Mouse (Mus musculus) neural tube, embryonic 14.5 days (tissue): ENCODE measurements around the gene Gm42372. TPM values are rescaled to one million over a fixed set of nuclear protein-coding genes. Genes with fewer than 3 reads are reported as not detected.

Experiments
- ATAC-seq: fragments of 200-750 bp; cut with Nextera tagmentation; 2 replicates; pipeline ENCODE4 v1.8.0; 2017; ENCODE audit warnings: low read depth, mild to moderate bottlenecking, moderate TSS enrichment, moderate library complexity
- H3K27ac ChIP-seq: fragments of 300-500 bp; sonication (generic); 2 replicates; pipeline ENCODE4 v1.5.1; 2014; ENCODE audit warnings: low read depth, mild to moderate bottlenecking, control low read depth, low read length, moderate library complexity, mixed read lengths
- H3K27me3 ChIP-seq: fragments of 300-500 bp; sonication (generic); 2 replicates; pipeline ENCODE4 v1.6.1; 2014; ENCODE audit warnings: low read length; ENCODE audit not compliant: control insufficient read depth, insufficient read depth
- H3K36me3 ChIP-seq: fragments of 300-500 bp; sonication (generic); 2 replicates; pipeline ENCODE4 v1.6.1; 2014; ENCODE audit warnings: low read length, mixed read lengths; ENCODE audit not compliant: control insufficient read depth, insufficient read depth
- H3K4me1 ChIP-seq: fragments of 300-500 bp; sonication (generic); 2 replicates; pipeline ENCODE4 v1.6.1; 2014; ENCODE audit warnings: low read length; ENCODE audit not compliant: control insufficient read depth, insufficient read depth
- H3K4me2 ChIP-seq: fragments of 300-500 bp; sonication (generic); 2 replicates; pipeline ENCODE4 v1.6.1; 2014; ENCODE audit warnings: mild to moderate bottlenecking, low read depth, low read length, control low read depth
- H3K4me3 ChIP-seq: fragments of 300-500 bp; sonication (generic); 2 replicates; pipeline ENCODE4 v1.5.1; 2014; ENCODE audit warnings: low read depth, low read length, control low read depth, mixed read lengths
- H3K9ac ChIP-seq: fragments of 300-500 bp; sonication (generic); replicated peaks from 2 replicates; pipeline ENCODE4 v1.6.1; 2014; ENCODE audit warnings: low read depth, mild to moderate bottlenecking, control low read depth, low read length, mixed read lengths
- H3K9me3 ChIP-seq: fragments of 300-500 bp; sonication (generic); 2 replicates; pipeline ENCODE4 v1.6.1; 2016; ENCODE audit warnings: low read length; ENCODE audit not compliant: control insufficient read depth
- WGBS: fragments of 180-500 bp; shearing (Covaris S2); extraction: QIAGEN DNeasy Blood & Tissue Kit; methylation state at CpG from one replicate; pipeline ENCODE4 v1.1.7; 2014; 5-methylcytosine and 5-hydroxymethylcytosine counted together
- polyA plus RNA-seq: library from polyadenylated mRNA; unstranded; fragments of >200 nt; fragmentation: Nextera tagmentation; extraction: Ambion mirVana; gene quantifications from 2 replicates; pipeline ENCODE4 v1.2.1, GENCODE M21; 2014

The Gm42372 gene
- polyA plus RNA-seq, 1 experiment from 2014 or later = 10.1 TPM

GRCm38 (mm10) chr7:17024814-17025504, 42.1 kb downstream of the Gm42372 start:
- Histone ChIP-seq H3K27ac (no peak overlapping the region; the same call in 1 of the 2 replicates), H3K27me3 (no peaks in the 10 kb centered on the region), H3K9me3 (no peaks in the 10 kb centered on the region), H3K4me2 (no peak overlapping the region), H3K4me1 (peaks cover 14% of the 10 kb centered on the region), H3K36me3 (peaks cover 16% of the 10 kb centered on the region), H3K4me3 (no peak overlapping the region), H3K9ac (no peak overlapping the region)
- WGBS = 89% methylated on average over 10 of the region's 10 CpGs
- no peak for ATAC-seq

- Histone ChIP-seq H3K27me3 (no peaks in the 10 kb centered on the region), H3K36me3 (peaks cover 16% of the 10 kb centered on the region), H3K4me2 (no peak overlapping the region), H3K4me1 (peaks cover 14% of the 10 kb centered on the region), H3K27ac (no peak overlapping the region), H3K9ac (no peak overlapping the region), H3K9me3 (no peaks in the 10 kb centered on the region), H3K4me3 (no peak overlapping the region)
- 79% methylated on average over 4 of the region's 4 CpGs for WGBS
- ATAC-seq = no peak
Observed at GRCm38 (mm10) chr7:17025505-17025894, 42.6 kb downstream of the Gm42372 start.

- WGBS = 81% methylated on average over 9 of the region's 9 CpGs
- H3K9ac ChIP-seq = no peak overlapping the region
- peaks cover 14% of the 10 kb centered on the region for H3K4me1 ChIP-seq
- no peaks in the 10 kb centered on the region for H3K9me3 ChIP-seq
- no peak overlapping the region for H3K27ac ChIP-seq
- H3K4me3 ChIP-seq = peak overlapping the region; percentile 82
- peak overlapping the region; percentile 89; the same call in 1 of the 2 replicates for H3K4me2 ChIP-seq
- no peak for ATAC-seq
- H3K27me3 ChIP-seq = no peaks in the 10 kb centered on the region
- peaks cover 11% of the 10 kb centered on the region for H3K36me3 ChIP-seq
Observed at GRCm38 (mm10) chr7:17025896-17026622, 43.2 kb downstream of the Gm42372 start.

- Histone ChIP-seq H3K9ac (peak overlapping the region; percentile 78), H3K4me2 (peak overlapping the region; percentile 89), H3K4me3 (peak overlapping the region; percentile 82), H3K36me3 (0 out of 2 replicates have a peak, but pooled peaks cover 2% of the 10 kb centered on the region), H3K9me3 (no peaks in the 10 kb centered on the region), H3K27ac (0 out of 2 replicates have a peak overlapping the region, but pooled peaks have one; percentile 57), H3K27me3 (no peaks in the 10 kb centered on the region), H3K4me1 (peaks cover 14% of the 10 kb centered on the region)
- peak; percentile 4 for ATAC-seq
- 10% methylated on average over 24 of the region's 24 CpGs for WGBS
Observed at GRCm38 (mm10) chr7:17026710-17027587, 44.1 kb downstream of the Gm42372 start.

- Histone ChIP-seq H3K27ac (0 out of 2 replicates have a peak within 1 kb of the TSS, but pooled peaks have one; percentile 57), H3K4me2 (peak within 1 kb of the TSS; percentile 89), H3K9me3 (no peaks in the 10 kb centered on the region), H3K4me3 (peak within 1 kb of the TSS; percentile 82), H3K36me3 (no peaks in the 10 kb centered on the region), H3K9ac (peak within 1 kb of the TSS; percentile 78), H3K4me1 (peaks cover 14% of the 10 kb centered on the region), H3K27me3 (no peaks in the 10 kb centered on the region)
- WGBS = under 1% methylated on average over 55 of the region's 58 CpGs
- peak; percentile 87 for ATAC-seq
Observed at GRCm38 (mm10) chr7:17027588-17028343, 44.9 kb downstream of the Gm42372 start, which contains the start of gene Ppp5c. Gene Ppp5c (minus strand): TSS chr7:17027924.

GRCm38 (mm10) chr7:17028923-17029322, 46.0 kb downstream of the Gm42372 start:
- ATAC-seq = no peak
- H3K4me2 ChIP-seq = no peak overlapping the region
- 77% methylated on average over 7 of the region's 7 CpGs for WGBS

GRCm38 (mm10) chr7:17030239-17030638, 47.4 kb downstream of the Gm42372 start:
- 86% methylated on average over 7 of the region's 7 CpGs for whole genome bisulfite sequencing
- Histone ChIP-seq H3K4me2 (no peak overlapping the region), H3K36me3 (no peaks in the 10 kb centered on the region), H3K27ac (no peak overlapping the region), H3K9ac (no peak overlapping the region), H3K27me3 (no peaks in the 10 kb centered on the region), H3K9me3 (no peaks in the 10 kb centered on the region), H3K4me1 (peaks cover 14% of the 10 kb centered on the region), H3K4me3 (no peak overlapping the region)
- ATAC-seq = no peak

More at GRCm38 (mm10) chr7:17028923-17029322, 46.0 kb downstream of the Gm42372 start:
- H3K27ac ChIP-seq = no peak overlapping the region
- no peak overlapping the region for H3K4me3 ChIP-seq
- no peaks in the 10 kb centered on the region for H3K27me3 ChIP-seq
- peaks cover 14% of the 10 kb centered on the region for H3K4me1 ChIP-seq
- H3K9me3 ChIP-seq = no peaks in the 10 kb centered on the region
- no peak overlapping the region for H3K9ac ChIP-seq
- no peaks in the 10 kb centered on the region for H3K36me3 ChIP-seq
